Mouse (Mus musculus) olfactory bulb, adult 2 months (tissue): ENCODE measurements around the gene Zbtb7a.
A peak's percentile ranks its signal among the peaks of the same experiment; 100 is the strongest.

Source experiments
- CTCF ChIP-seq: fragments of 200-500 bp; IDR thresholded peaks from 2 replicates; pipeline ENCODE4 v1.5.1; 2012; ENCODE audit warnings: low read depth, mild to moderate bottlenecking, low read length, moderate library complexity; ENCODE audit not compliant: insufficient read depth
- POLR2A ChIP-seq: fragments of 200-500 bp; IDR thresholded peaks from 2 replicates; pipeline ENCODE4 v1.6.1; 2012; ENCODE audit warnings: mild to moderate bottlenecking, low read depth, low read length, moderate library complexity; ENCODE audit not compliant: insufficient read depth

DNA sequence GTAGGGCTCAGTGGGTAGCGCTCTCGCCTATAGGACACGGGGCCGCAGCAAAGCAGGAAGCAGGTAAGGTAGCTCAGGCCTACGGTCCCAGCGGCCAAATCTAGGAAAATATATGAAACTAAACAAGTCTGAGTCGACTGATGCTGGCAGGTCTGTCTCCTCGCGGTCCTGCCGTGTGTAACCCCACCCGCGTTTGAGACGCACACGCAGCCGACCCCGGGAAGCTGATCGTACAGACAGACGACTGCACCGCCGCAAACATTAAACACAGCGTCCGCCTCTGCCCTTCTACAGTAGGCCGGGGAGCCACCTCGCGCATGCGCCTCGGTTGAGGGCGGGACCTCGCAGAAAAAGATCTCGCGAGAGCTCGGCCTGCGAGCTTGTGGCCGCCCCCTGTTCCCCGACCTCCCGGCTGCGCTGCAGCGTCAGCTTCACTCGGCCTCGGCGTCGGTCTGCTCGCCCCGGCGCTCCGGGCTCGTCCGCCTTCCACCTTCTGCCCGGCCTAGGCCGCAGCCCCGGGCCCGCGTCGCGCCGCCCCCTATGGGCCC lies 29.4 kb upstream of the Zbtb7a start, which contains the start of gene Map2k2:
- TF ChIP-seq POLR2A = peak; percentile 98
- TF ChIP-seq CTCF = no peak
